Comparison of ENCODE assay signal across 9 mouse cellular contexts in genomic region chr9:41765816-41766532, GRCm38 (mm10).
DNase-seq lines count a peak whose midpoint lies in the region; ATAC-seq and TF ChIP-seq lines count a peak whose summit lies in the region.
"Had no signal": no experiment of that assay in that cellular context is flagged by ENCODE, and none has a peak within 500 bp of the region (broad histone marks: within the 10 kb centered on the region; RNA-seq: fewer than 3 reads in every experiment).

No protein-coding gene starts in this region.

- no peak for TF ChIP-seq EP300 in lung, postnatal 0 days (IDR thresholded peaks at IDR 0.05)

- H3K9me3 ChIP-seq in lung, postnatal 0 days (ENCODE audit: low read length): no peaks in the 10 kb centered on the region
- H3K9me3 ChIP-seq in embryonic facial prominence, embryonic 15.5 days (replicated peaks): no peaks in the 10 kb centered on the region
- H3K9me3 ChIP-seq in hindbrain, embryonic 13.5 days: no peaks in the 10 kb centered on the region
- no peaks in the 10 kb centered on the region for H3K9me3 ChIP-seq in midbrain, embryonic 16.5 days (replicated peaks; ENCODE audit: control insufficient read depth, low read length, poor library complexity, severe bottlenecking)
- H3K9me3 ChIP-seq: liver, embryonic 15.5 days had no signal

- H3K4me1 ChIP-seq in lung, postnatal 0 days (ENCODE audit: insufficient read depth, low read depth, low read length): no peaks in the 10 kb centered on the region
- peaks cover 17% of the 10 kb centered on the region for H3K4me1 ChIP-seq in embryonic facial prominence, embryonic 15.5 days
- H3K4me1 ChIP-seq in hindbrain, embryonic 13.5 days (replicated peaks): peaks cover 10% of the 10 kb centered on the region
- H3K4me1 ChIP-seq in midbrain, embryonic 16.5 days (ENCODE audit: control insufficient read depth, insufficient read depth, low read length): peaks cover 5% of the 10 kb centered on the region; the same call in 1 of the 2 replicates
- H3K4me1 ChIP-seq: liver, embryonic 15.5 days had no signal

- no peak overlapping the region for H3K4me2 ChIP-seq in lung, postnatal 0 days (replicated peaks; ENCODE audit: low read depth, low read length)
- H3K4me2 ChIP-seq in embryonic facial prominence, embryonic 15.5 days (replicated peaks): no peak overlapping the region
- no peak overlapping the region for H3K4me2 ChIP-seq in hindbrain, embryonic 13.5 days
- no peak overlapping the region for H3K4me2 ChIP-seq in midbrain, embryonic 16.5 days (ENCODE audit: low read length)
- H3K4me2 ChIP-seq: liver, embryonic 15.5 days had no signal

- H3K36me3 ChIP-seq in lung, postnatal 0 days (ENCODE audit: insufficient read depth, low read length): no peaks in the 10 kb centered on the region
- H3K36me3 ChIP-seq in embryonic facial prominence, embryonic 15.5 days: no peaks in the 10 kb centered on the region
- no peaks in the 10 kb centered on the region for H3K36me3 ChIP-seq in hindbrain, embryonic 13.5 days
- H3K36me3 ChIP-seq in midbrain, embryonic 16.5 days (ENCODE audit: control insufficient read depth, insufficient read depth, low read length): no peaks in the 10 kb centered on the region
- H3K36me3 ChIP-seq: liver, embryonic 15.5 days had no signal

- WGBS in lung, postnatal 0 days: 60% methylated on average over 6 of the region's 6 CpGs
- 65% methylated on average over 6 of the region's 6 CpGs for whole genome bisulfite sequencing in embryonic facial prominence, embryonic 15.5 days
- WGBS in hindbrain, embryonic 13.5 days: 89% methylated on average over 6 of the region's 6 CpGs
- WGBS in midbrain, embryonic 16.5 days: 85% methylated on average over 6 of the region's 6 CpGs

- no peaks in the 10 kb centered on the region for H3K27me3 ChIP-seq in lung, postnatal 0 days (replicated peaks; ENCODE audit: insufficient read depth, low read length)
- no peaks in the 10 kb centered on the region for H3K27me3 ChIP-seq in embryonic facial prominence, embryonic 15.5 days
- H3K27me3 ChIP-seq in hindbrain, embryonic 13.5 days: no peaks in the 10 kb centered on the region
- no peaks in the 10 kb centered on the region for H3K27me3 ChIP-seq in midbrain, embryonic 16.5 days (ENCODE audit: control insufficient read depth, insufficient read depth, low read depth, low read length)
- H3K27me3 ChIP-seq: liver, embryonic 15.5 days had no signal

- peak; percentile 9; the same call in 1 of the 2 replicates for ATAC-seq in lung, postnatal 0 days
- ATAC-seq in embryonic facial prominence, embryonic 15.5 days (ENCODE audit: insufficient number of reproducible peaks, low FRiP score, low TSS enrichment, low read depth): peak; percentile 40; the same call in 1 of the 2 replicates
- ATAC-seq in hindbrain, embryonic 13.5 days (ENCODE audit: low FRiP score): peak; percentile 17; the same call in 1 of the 2 replicates
- ATAC-seq in midbrain, embryonic 16.5 days: no peak

- no peak overlapping the region for H3K27ac ChIP-seq in lung, postnatal 0 days (ENCODE audit: low read length)
- H3K27ac ChIP-seq in embryonic facial prominence, embryonic 15.5 days (replicated peaks): peak overlapping the region; percentile 76
- peak overlapping the region; percentile 75 for H3K27ac ChIP-seq in hindbrain, embryonic 13.5 days
- peak overlapping the region; percentile 47; the same call in 1 of the 2 replicates for H3K27ac ChIP-seq in midbrain, embryonic 16.5 days (ENCODE audit: low read length)
- H3K27ac ChIP-seq: liver, embryonic 15.5 days had no signal

- H3K4me3 ChIP-seq in lung, postnatal 0 days (ENCODE audit: low read depth, low read length): no peak overlapping the region
- H3K4me3 ChIP-seq in embryonic facial prominence, embryonic 15.5 days (replicated peaks): no peak overlapping the region
- H3K4me3 ChIP-seq in hindbrain, embryonic 13.5 days: no peak overlapping the region
- H3K4me3 ChIP-seq in midbrain, embryonic 16.5 days (ENCODE audit: low read depth, low read length): no peak overlapping the region
- H3K4me3 ChIP-seq: liver, embryonic 15.5 days had no signal

- no peak overlapping the region for H3K9ac ChIP-seq in lung, postnatal 0 days (replicated peaks; ENCODE audit: low read depth)
- H3K9ac ChIP-seq in embryonic facial prominence, embryonic 15.5 days: no peak overlapping the region
- no peak overlapping the region for H3K9ac ChIP-seq in hindbrain, embryonic 13.5 days
- H3K9ac ChIP-seq in midbrain, embryonic 16.5 days (ENCODE audit: low read depth, low read length): no peak overlapping the region
- H3K9ac ChIP-seq: liver, embryonic 15.5 days had no signal

- TF ChIP-seq CTCF in lung, postnatal 0 days (IDR thresholded peaks at IDR 0.05): no peak

- DNase-seq in lung, postnatal 0 days (ENCODE audit: low spot score): peak; percentile 34
- no peak for DNase-seq in lung, postnatal 14 days
- DNase-seq in T-cell, adult 2 months (ENCODE audit: low spot score): no peak
- no peak for DNase-seq in right cerebral cortex, postnatal 36 days (ENCODE audit: low spot score in 2 of 2)
- DNase-seq in adrenal gland, adult (ENCODE audit: inconsistent age in 2 of 2, low spot score in 1 of 2): no peak
